Mouse (Mus musculus): ENCODE measurements around the gene Cops8.

GRCm38 (mm10) chr1:90652553-90652952, 49.8 kb downstream of the Cops8 start:
- no peak for TF ChIP-seq MAX (IDR thresholded peaks at IDR 0.05; ENCODE audit: low read length)
- no peak for TF ChIP-seq POLR2A (IDR thresholded peaks at IDR 0.05; ENCODE audit: low read depth, low read length)
- TF ChIP-seq EP300 (IDR thresholded peaks at IDR 0.05; ENCODE audit: low read length): no peak
- TF ChIP-seq CTCF (conservative IDR thresholded peaks at IDR 0.05 in 1 of 2, IDR thresholded peaks at IDR 0.05 in 1 of 2; ENCODE audit: low read depth in 2 of 2, low read length in 2 of 2): no peak
- TF ChIP-seq RAD21 (IDR thresholded peaks at IDR 0.05; ENCODE audit: low read depth, low read length): no peak
- no peak for TF ChIP-seq JUN (IDR thresholded peaks at IDR 0.05; ENCODE audit: insufficient read depth, low read depth, low read length)
- no peak for TF ChIP-seq MYC (IDR thresholded peaks at IDR 0.05; ENCODE audit: low read depth, low read length)
- no peak for TF ChIP-seq MAZ (IDR thresholded peaks at IDR 0.05; ENCODE audit: low read depth, low read length)
- TF ChIP-seq E2F4 (IDR thresholded peaks at IDR 0.05; ENCODE audit: insufficient replicate concordance, low read depth, low read length): no peak
- no peak for TF ChIP-seq ZC3H11A (IDR thresholded peaks at IDR 0.05; ENCODE audit: low read depth, low read length)
- no peak for TF ChIP-seq ZKSCAN1 (IDR thresholded peaks at IDR 0.05; ENCODE audit: borderline replicate concordance, low read depth, low read length)
- TF ChIP-seq USF2 (conservative IDR thresholded peaks at IDR 0.05; ENCODE audit: low read depth, low read length): no peak
- TF ChIP-seq MAFK (IDR thresholded peaks at IDR 0.05; ENCODE audit: insufficient replicate concordance, low read length): no peak
- no peak for TF ChIP-seq ZNF384 (IDR thresholded peaks at IDR 0.05; ENCODE audit: low read depth, low read length)

Measured in CH12.LX (cell line).